Mouse (Mus musculus): ENCODE measurements at regions not wholly inside any gene's neighbourhood (a gene's known extent, or its start where the extent isn't known, plus 50 kb on each side); places are given as distances from the start of the nearest gene placed in this dataset.

DNA sequence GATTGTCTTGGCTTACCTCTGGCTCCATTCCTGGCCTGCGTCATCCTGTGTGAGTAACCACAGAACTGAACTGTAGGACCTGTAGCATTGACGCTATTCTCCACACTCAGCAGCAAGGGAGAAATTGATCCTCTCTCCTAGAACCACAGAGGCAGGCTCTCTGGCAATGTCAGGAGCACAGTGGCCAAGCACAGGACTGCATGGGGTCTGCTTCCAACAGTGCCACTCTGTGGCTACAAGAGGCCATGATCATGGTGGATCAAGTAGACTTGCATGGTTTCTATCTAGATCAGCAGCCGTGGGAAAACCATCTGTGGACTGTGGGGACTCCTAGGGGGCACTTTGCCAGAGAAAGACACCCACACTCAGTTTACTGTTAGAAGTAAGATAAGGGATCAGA, 213.9 kb downstream of the Adra2a start:
- TF ChIP-seq GATA1 (IDR thresholded peaks at IDR 0.05; ENCODE audit: borderline replicate concordance, low read length) (no peak), FLI1 (IDR thresholded peaks at IDR 0.05; ENCODE audit: low read length) (no peak)

Measured in megakaryocyte, embryonic 14.5 days (primary cell).